Mouse (Mus musculus) limb, embryonic 12.5 days (tissue): Measurements from ENCODE around the gene Armc2. TPM values are rescaled to one million over a fixed set of nuclear protein-coding genes. Genes with fewer than 3 reads are reported as not detected.

Experiments
- ATAC-seq: fragments of 200-750 bp; cut with Nextera tagmentation; 2 replicates; pipeline ENCODE4 v1.8.0; 2017; ENCODE audit warnings: low read depth, moderate TSS enrichment; ENCODE audit not compliant: insufficient number of reproducible peaks, insufficient read depth, low FRiP score, low TSS enrichment
- H3K27ac ChIP-seq: fragments of 300-500 bp; sonication (generic); 2 replicates; pipeline ENCODE4 v1.5.1; 2016; ENCODE audit warnings: mild to moderate bottlenecking, moderate library complexity
- H3K27me3 ChIP-seq: fragments of 300-500 bp; sonication (generic); 2 replicates; pipeline ENCODE4 v1.6.1; 2016; ENCODE audit warnings: mild to moderate bottlenecking, moderate library complexity
- H3K36me3 ChIP-seq: fragments of 300-500 bp; sonication (generic); 2 replicates; pipeline ENCODE4 v1.6.1; 2016; ENCODE audit warnings: mild to moderate bottlenecking, moderate library complexity
- H3K4me1 ChIP-seq: fragments of 300-500 bp; sonication (generic); replicated peaks from 2 replicates; pipeline ENCODE4 v1.6.1; 2016
- H3K4me2 ChIP-seq: fragments of 300-500 bp; sonication (generic); 2 replicates; pipeline ENCODE4 v1.6.1; 2016; ENCODE audit warnings: mild to moderate bottlenecking, moderate library complexity
- H3K4me3 ChIP-seq: fragments of 300-500 bp; sonication (generic); replicated peaks from 2 replicates; pipeline ENCODE4 v1.5.1; 2016; ENCODE audit warnings: mild to moderate bottlenecking
- H3K9ac ChIP-seq: fragments of 300-500 bp; sonication (generic); replicated peaks from 2 replicates; pipeline ENCODE4 v1.6.1; 2016; ENCODE audit warnings: mild to moderate bottlenecking, moderate library complexity
- H3K9me3 ChIP-seq: fragments of 300-500 bp; sonication (generic); 2 replicates; pipeline ENCODE4 v1.6.1; 2016; ENCODE audit warnings: mild to moderate bottlenecking, moderate library complexity
- WGBS: fragments of 180-500 bp; shearing (Covaris S2); methylation state at CpG from one replicate; pipeline ENCODE4 v1.1.7; 2016; 5-methylcytosine and 5-hydroxymethylcytosine counted together
- polyA plus RNA-seq: library from polyadenylated mRNA; unstranded; fragments of >200 nt; fragmentation: Nextera tagmentation; extraction: Ambion mirVana; gene quantifications from 2 replicates; pipeline ENCODE4 v1.2.1, GENCODE M21; 2016

The Armc2 gene
- polyA plus RNA-seq: 5.3 and 6.1 TPM in 2 replicates

GRCm38 (mm10) chr10:42018016-42018949, at the start of gene Armc2:
TSS of gene Armc2 (minus strand) at chr10:42018442.
- peak; percentile 95 for ATAC-seq
- Histone ChIP-seq H3K4me3 (peak within 1 kb of the TSS; percentile 61), H3K4me1 (peaks cover 14% of the 10 kb centered on the region), H3K4me2 (peak within 1 kb of the TSS; percentile 84), H3K27ac (no peak within 1 kb of the TSS), H3K27me3 (peaks cover 18% of the 10 kb centered on the region), H3K9ac (peak within 1 kb of the TSS; percentile 63), H3K9me3 (no peaks in the 10 kb centered on the region), H3K36me3 (no peaks in the 10 kb centered on the region)
- WGBS: 2% methylated on average over 58 of the region's 58 CpGs

DNA sequence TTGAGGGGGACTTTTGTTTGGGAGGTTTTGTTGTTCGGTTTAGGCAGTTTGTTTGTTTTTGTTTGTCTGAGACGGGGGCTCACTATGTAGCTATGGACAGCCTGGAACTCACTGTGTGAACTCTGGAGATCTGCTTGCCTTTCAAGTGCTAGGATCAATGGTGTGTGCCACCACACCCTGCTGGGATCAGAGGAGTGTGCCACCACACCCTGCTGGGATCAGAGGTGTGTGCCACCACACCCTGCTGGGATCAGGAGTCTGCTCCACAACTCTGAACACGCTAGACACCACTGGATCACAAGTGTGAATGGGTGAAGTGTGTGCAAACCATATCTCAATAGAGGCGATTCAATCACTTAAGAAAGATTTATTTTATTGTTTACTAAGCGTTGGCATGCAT, 46.2 kb upstream of the Armc2 start:
- no peaks in the 10 kb centered on the region for H3K27me3 ChIP-seq
- WGBS: 43% methylated on average over 5 of the region's 5 CpGs
- ATAC-seq: no peak
- H3K4me3 ChIP-seq: no peak overlapping the region
- no peak overlapping the region for H3K4me2 ChIP-seq
- H3K36me3 ChIP-seq: no peaks in the 10 kb centered on the region
- no peak overlapping the region for H3K9ac ChIP-seq
- H3K4me1 ChIP-seq: 0 out of 2 replicates have a peak, but pooled peaks cover 3% of the 10 kb centered on the region
- H3K9me3 ChIP-seq: no peaks in the 10 kb centered on the region
- H3K27ac ChIP-seq: no peak overlapping the region

- H3K4me1 ChIP-seq: peaks cover 25% of the 10 kb centered on the region
- WGBS: 95% methylated on average over 8 of the region's 8 CpGs
- no peaks in the 10 kb centered on the region for H3K36me3 ChIP-seq
- no peak overlapping the region for H3K4me2 ChIP-seq
- ATAC-seq: no peak
- no peaks in the 10 kb centered on the region for H3K27me3 ChIP-seq
- H3K4me3 ChIP-seq: no peak overlapping the region
- H3K9ac ChIP-seq: no peak overlapping the region
- H3K27ac ChIP-seq: no peak overlapping the region
- no peaks in the 10 kb centered on the region for H3K9me3 ChIP-seq
Observed at GRCm38 (mm10) chr10:42059522-42059921, 41.3 kb upstream of the Armc2 start.

DNA sequence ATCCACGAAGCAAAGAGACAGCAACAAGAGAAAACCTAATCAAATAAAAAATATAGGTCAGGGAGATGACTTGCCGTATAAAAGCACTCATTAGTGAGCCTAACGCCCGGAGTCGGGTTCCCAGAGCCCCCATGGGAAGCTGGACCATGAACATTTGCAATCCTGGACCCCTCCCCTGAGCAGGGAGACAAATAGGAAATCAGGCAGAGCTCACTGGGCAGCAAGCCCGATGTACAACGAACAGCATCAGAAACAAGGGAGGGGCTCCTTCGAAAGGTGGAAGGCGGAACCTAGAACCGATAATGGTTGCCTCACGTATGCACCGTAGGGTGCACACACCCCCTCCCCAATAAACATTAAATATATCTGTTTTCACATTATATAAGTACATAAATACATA, 39.5 kb upstream of the Armc2 start:
- no peaks in the 10 kb centered on the region for H3K9me3 ChIP-seq
- H3K4me1 ChIP-seq: peaks cover 25% of the 10 kb centered on the region
- WGBS: 47% methylated on average over 12 of the region's 12 CpGs
- H3K27ac ChIP-seq: peak overlapping the region; percentile 74; the same call in 1 of the 2 replicates
- H3K36me3 ChIP-seq: no peaks in the 10 kb centered on the region
- no peaks in the 10 kb centered on the region for H3K27me3 ChIP-seq
- H3K4me2 ChIP-seq: peak overlapping the region; percentile 56
- ATAC-seq: no peak
- H3K9ac ChIP-seq: no peak overlapping the region
- no peak overlapping the region for H3K4me3 ChIP-seq

- H3K4me2 ChIP-seq: peak overlapping the region; percentile 56
- H3K4me1 ChIP-seq: peaks cover 25% of the 10 kb centered on the region
- peak overlapping the region; percentile 74 for H3K27ac ChIP-seq
- H3K4me3 ChIP-seq: peak overlapping the region; percentile 16
- H3K27me3 ChIP-seq: no peaks in the 10 kb centered on the region
- no peaks in the 10 kb centered on the region for H3K36me3 ChIP-seq
- peak; percentile 74; the same call in 1 of the 2 replicates for ATAC-seq
- H3K9me3 ChIP-seq: no peaks in the 10 kb centered on the region
- no peak overlapping the region; the same call in 1 of the 2 replicates for H3K9ac ChIP-seq
- 22% methylated on average over 11 of the region's 11 CpGs for WGBS
Observed at GRCm38 (mm10) chr10:42057231-42057601, 39.0 kb upstream of the Armc2 start.

GRCm38 (mm10) chr10:42056486-42057230, 38.4 kb upstream of the Armc2 start:
- Histone ChIP-seq H3K27me3 (no peaks in the 10 kb centered on the region), H3K4me1 (peaks cover 25% of the 10 kb centered on the region), H3K9me3 (no peaks in the 10 kb centered on the region), H3K9ac (no peak overlapping the region; the same call in 1 of the 2 replicates), H3K4me3 (peak overlapping the region; percentile 16; the same call in 1 of the 2 replicates), H3K27ac (peak overlapping the region; percentile 74), H3K4me2 (peak overlapping the region; percentile 56), H3K36me3 (no peaks in the 10 kb centered on the region)
- ATAC-seq: peak; percentile 56
- 58% methylated on average over 18 of the region's 18 CpGs for WGBS

- WGBS: 42% methylated on average over 28 of the region's 29 CpGs
- Histone ChIP-seq H3K27ac (no peak overlapping the region), H3K4me3 (no peak overlapping the region), H3K27me3 (no peaks in the 10 kb centered on the region), H3K9ac (no peak overlapping the region), H3K36me3 (no peaks in the 10 kb centered on the region), H3K4me2 (peak overlapping the region; percentile 37), H3K9me3 (no peaks in the 10 kb centered on the region), H3K4me1 (peaks cover 30% of the 10 kb centered on the region)
- 0 out of 2 replicates have a peak, but pooled peaks have one; percentile 61 for ATAC-seq
Observed at GRCm38 (mm10) chr10:42055224-42056165, 37.3 kb upstream of the Armc2 start.

GRCm38 (mm10) chr10:42051069-42051468, 32.8 kb upstream of the Armc2 start:
- 94% methylated on average over 6 of the region's 6 CpGs for WGBS

GRCm38 (mm10) chr10:42048648-42049047, 30.4 kb upstream of the Armc2 start:
- no peak for ATAC-seq
- H3K4me2 ChIP-seq: no peak overlapping the region
- H3K4me3 ChIP-seq: no peak overlapping the region
- H3K27me3 ChIP-seq: no peaks in the 10 kb centered on the region; the same call in 1 of the 2 replicates
- H3K4me1 ChIP-seq: 0 out of 2 replicates have a peak, but pooled peaks cover 6% of the 10 kb centered on the region
- H3K9me3 ChIP-seq: no peaks in the 10 kb centered on the region
- H3K9ac ChIP-seq: no peak overlapping the region
- 86% methylated on average over 8 of the region's 8 CpGs for WGBS
- H3K27ac ChIP-seq: no peak overlapping the region
- no peaks in the 10 kb centered on the region for H3K36me3 ChIP-seq

More at GRCm38 (mm10) chr10:42051069-42051468, 32.8 kb upstream of the Armc2 start:
- H3K9me3 ChIP-seq: no peaks in the 10 kb centered on the region
- no peak overlapping the region for H3K4me3 ChIP-seq
- H3K4me2 ChIP-seq: no peak overlapping the region
- no peaks in the 10 kb centered on the region for H3K36me3 ChIP-seq
- H3K27ac ChIP-seq: no peak overlapping the region
- no peak overlapping the region for H3K9ac ChIP-seq
- H3K27me3 ChIP-seq: no peaks in the 10 kb centered on the region; the same call in 1 of the 2 replicates
- no peak for ATAC-seq
- peaks cover 12% of the 10 kb centered on the region for H3K4me1 ChIP-seq

- Histone ChIP-seq H3K4me3 (no peak overlapping the region), H3K27me3 (no peaks in the 10 kb centered on the region; the same call in 1 of the 2 replicates), H3K27ac (no peak overlapping the region), H3K4me2 (no peak overlapping the region), H3K9me3 (no peaks in the 10 kb centered on the region), H3K9ac (no peak overlapping the region), H3K36me3 (no peaks in the 10 kb centered on the region), H3K4me1 (peaks cover 21% of the 10 kb centered on the region)
- no peak for ATAC-seq
- 81% methylated on average over 10 of the region's 10 CpGs for WGBS
Observed at GRCm38 (mm10) chr10:42044574-42044973, 26.3 kb upstream of the Armc2 start.
